In the genomic region with DNA sequence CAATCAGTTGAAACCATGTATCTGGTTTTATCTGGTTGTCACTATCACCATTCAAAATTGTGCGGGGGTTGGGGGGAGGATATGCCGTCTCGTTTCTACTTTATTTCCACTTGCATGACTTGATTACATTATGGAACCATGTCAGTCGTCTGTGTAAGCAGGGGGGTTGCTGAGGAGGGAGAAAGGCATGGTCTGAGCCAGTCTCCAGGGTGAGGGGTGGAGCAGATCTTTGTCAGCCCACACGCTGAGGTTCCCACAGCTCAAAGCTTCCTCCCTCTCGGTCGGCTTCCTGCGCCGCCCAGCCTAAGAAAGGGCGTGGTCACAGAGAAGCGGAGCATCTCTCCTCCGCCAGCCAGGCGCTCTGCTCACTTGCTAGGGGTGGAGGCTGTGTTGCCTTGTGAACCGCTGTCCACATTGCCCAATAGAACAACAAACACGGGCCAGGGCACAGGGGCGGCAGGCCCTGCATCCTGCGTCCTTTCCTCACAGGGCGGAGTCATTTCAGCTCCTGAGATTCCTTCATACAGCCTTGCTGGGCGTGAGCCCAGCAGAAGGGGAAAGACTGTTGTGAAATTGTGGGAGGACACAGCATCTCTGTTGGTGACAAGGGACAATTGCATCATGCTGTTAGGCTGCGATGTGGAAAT, we compare ENCODE assay signal across 8 mouse cellular contexts. TPM values are rescaled to one million over a fixed set of nuclear protein-coding genes. Genes with fewer than 3 reads are reported as not detected.
DNase-seq lines count a peak whose midpoint lies in the region; ATAC-seq and TF ChIP-seq lines count a peak whose summit lies in the region.

No protein-coding gene starts in this region.

- TF ChIP-seq CTCF in lung, postnatal 0 days (IDR thresholded peaks at IDR 0.05): peak; percentile 41

- H3K9ac ChIP-seq in hindbrain, embryonic 11.5 days (ENCODE audit: low read depth, low read length): peak overlapping the region; percentile 46; the same call in 1 of the 2 replicates
- no peak overlapping the region for H3K9ac ChIP-seq in lung, postnatal 0 days (replicated peaks; ENCODE audit: low read depth)

- peak; percentile 100 for DNase-seq in MN1 (ENCODE audit: low spot score)
- DNase-seq in cerebellum, adult 9-11 months: peak; percentile 49
- DNase-seq in frontal cortex, postnatal 10 days (ENCODE audit: low spot score in 2 of 2): peak; percentile 73 to 76
- peak; percentile 84 for DNase-seq in hindbrain, embryonic 11.5 days (ENCODE audit: low spot score)
- peak; percentile 66 to 70 for DNase-seq in layer of hippocampus, postnatal 10 days (ENCODE audit: low spot score in 2 of 2)
- DNase-seq in lung, postnatal 0 days (ENCODE audit: low spot score): peak; percentile 98
- peak; percentile 51 for DNase-seq in ovary, postnatal 10 days (ENCODE audit: low spot score)
- DNase-seq in thymus, postnatal 14 days: peak; percentile 93

- no peaks in the 10 kb centered on the region for H3K4me1 ChIP-seq in hindbrain, embryonic 11.5 days (replicated peaks; ENCODE audit: control insufficient read depth, insufficient read depth, low read length)
- H3K4me1 ChIP-seq in lung, postnatal 0 days (ENCODE audit: insufficient read depth, low read depth, low read length): no peaks in the 10 kb centered on the region

- H3K4me3 ChIP-seq in hindbrain, embryonic 11.5 days (ENCODE audit: low read depth, low read length): peak overlapping the region; percentile 27
- H3K4me3 ChIP-seq in lung, postnatal 0 days (ENCODE audit: low read depth, low read length): peak overlapping the region; percentile 25

- peak overlapping the region; percentile 55 for H3K4me2 ChIP-seq in hindbrain, embryonic 11.5 days (replicated peaks; ENCODE audit: low read depth, low read length)
- peak overlapping the region; percentile 51 for H3K4me2 ChIP-seq in lung, postnatal 0 days (replicated peaks; ENCODE audit: low read depth, low read length)

- peak; percentile 95 for TF ChIP-seq EP300 in lung, postnatal 0 days (IDR thresholded peaks at IDR 0.05)

- ATAC-seq in hindbrain, embryonic 11.5 days (ENCODE audit: low FRiP score): peak; percentile 96
- ATAC-seq in lung, postnatal 0 days: peak; percentile 98

- H3K27me3 ChIP-seq in hindbrain, embryonic 11.5 days (ENCODE audit: control insufficient read depth, insufficient read depth, low read length): no peaks in the 10 kb centered on the region
- H3K27me3 ChIP-seq in lung, postnatal 0 days (replicated peaks; ENCODE audit: insufficient read depth, low read length): no peaks in the 10 kb centered on the region

- peak overlapping the region; percentile 73 for H3K27ac ChIP-seq in hindbrain, embryonic 11.5 days (ENCODE audit: low read depth, low read length)
- H3K27ac ChIP-seq in lung, postnatal 0 days (ENCODE audit: low read length): peak overlapping the region; percentile 74

- no peaks in the 10 kb centered on the region for H3K9me3 ChIP-seq in hindbrain, embryonic 11.5 days (ENCODE audit: control insufficient read depth, low read length)
- no peaks in the 10 kb centered on the region for H3K9me3 ChIP-seq in lung, postnatal 0 days (ENCODE audit: low read length)

- no peaks in the 10 kb centered on the region for H3K36me3 ChIP-seq in hindbrain, embryonic 11.5 days (ENCODE audit: control insufficient read depth, insufficient read depth, low read length)
- no peaks in the 10 kb centered on the region for H3K36me3 ChIP-seq in lung, postnatal 0 days (ENCODE audit: insufficient read depth, low read length)

- WGBS in hindbrain, embryonic 11.5 days: 2% methylated on average over 20 of the region's 20 CpGs
- under 1% methylated on average over 20 of the region's 20 CpGs for WGBS in lung, postnatal 0 days

RNA-seq across cellular contexts. Expression of a gene that starts 38.5 kb away (rescaled TPM):
- polyA plus RNA-seq in hindbrain, embryonic 11.5 days (2014; fragmentation: Nextera tagmentation; extraction: Ambion mirVana): 57.3 and 62.2 TPM in 2 replicates
- 10 to 100 TPM; 13.2 to 15.2 TPM for total RNA-seq in layer of hippocampus, postnatal 10 days (2021)
- 13.6 and 16.4 TPM in 2 replicates for polyA plus RNA-seq in lung, postnatal 0 days (2015; fragmentation: Nextera tagmentation; extraction: Ambion mirVana)

Comparison
In these comparisons a context has a peak if more than half of its experiments do, and no peak if none do; other contexts are left out.
1. Peak in every context shown above with its lines: DNase-seq, ATAC-seq, H3K4me3 ChIP-seq and H3K27ac ChIP-seq.
2. DNase-seq: peak in every context shown above with its lines; median percentile 100 in MN1; 98 in lung, postnatal 0 days; 93 in thymus, postnatal 14 days; 84 in hindbrain, embryonic 11.5 days; 74 in frontal cortex, postnatal 10 days; 68 in layer of hippocampus, postnatal 10 days; 51 in ovary, postnatal 10 days; 49 in cerebellum, adult 9-11 months.